Mouse (Mus musculus): ENCODE data around the gene Olfr1555-ps1.
"Not testable (repeated sequence)": the region's sequence is repeated elsewhere in the genome, so short reads cannot be mapped to it uniquely, and the experiment has no call there.

- not testable (repeated sequence) for TF ChIP-seq CTCF (IDR thresholded peaks at IDR 0.05; ENCODE audit: borderline replicate concordance, insufficient read depth, low read depth, low read length); POLR2A (IDR thresholded peaks at IDR 0.05; ENCODE audit: borderline replicate concordance, insufficient read depth, low read length)
Measured at GRCm38 (mm10) chr19:12199076-12199475, 29.2 kb upstream of the Olfr1555-ps1 start.
